Comparison of ENCODE assay signal across 18 mouse cellular contexts in genomic region chr1:43837236-43837635, GRCm38 (mm10).
"Had no signal": no experiment of that assay in that cellular context is flagged by ENCODE, and none has a peak within 500 bp of the region (broad histone marks: within the 10 kb centered on the region; RNA-seq: fewer than 3 reads in every experiment).

No protein-coding gene starts in this region.

- H3K27ac ChIP-seq: midbrain, embryonic 10.5 days; midbrain, embryonic 12.5 days; neural tube, embryonic 13.5 days; neural tube, embryonic 15.5 days had no signal

- H3K36me3 ChIP-seq: midbrain, embryonic 10.5 days; midbrain, embryonic 12.5 days; neural tube, embryonic 13.5 days; neural tube, embryonic 15.5 days had no signal

- H3K9ac ChIP-seq: lung, embryonic 14.5 days; midbrain, embryonic 12.5 days; neural tube, embryonic 13.5 days; neural tube, embryonic 15.5 days had no signal

- H3K9me3 ChIP-seq: midbrain, embryonic 10.5 days; midbrain, embryonic 12.5 days; neural tube, embryonic 13.5 days; neural tube, embryonic 15.5 days had no signal

- H3K27me3 ChIP-seq: midbrain, embryonic 12.5 days; neural tube, embryonic 13.5 days; neural tube, embryonic 15.5 days had no signal

- ATAC-seq: midbrain, embryonic 16.5 days had no signal

- H3K4me1 ChIP-seq: midbrain, embryonic 10.5 days; midbrain, embryonic 12.5 days; neural tube, embryonic 13.5 days; neural tube, embryonic 15.5 days had no signal

- DNase-seq: lung, embryonic 14.5 days; lung, postnatal 10 days; lung, postnatal 4 days; midbrain, embryonic 14.5 days; retina, postnatal 1 day; right cerebral cortex, adult 18-20 months; right cerebral cortex, postnatal 25 days; right cerebral cortex, postnatal 4 days; spleen, adult 18-20 months; thymus, adult 18-20 months; thymus, postnatal 14 days; thymus, postnatal 36 days had no signal

- H3K4me2 ChIP-seq: lung, embryonic 14.5 days; midbrain, embryonic 12.5 days; neural tube, embryonic 13.5 days; neural tube, embryonic 15.5 days had no signal

- H3K4me3 ChIP-seq: midbrain, embryonic 10.5 days; midbrain, embryonic 12.5 days; myocyte; neural tube, embryonic 13.5 days; neural tube, embryonic 15.5 days had no signal
